Mouse (Mus musculus) limb, embryonic 12.5 days (tissue): ENCODE measurements around the gene Tssc4. TPM values are rescaled to one million over a fixed set of nuclear protein-coding genes. Genes with fewer than 3 reads are reported as not detected.

ENCODE experiments used
- ATAC-seq: fragments of 200-750 bp; cut with Nextera tagmentation; 2 replicates; pipeline ENCODE4 v1.8.0; 2017; ENCODE audit warnings: low read depth, moderate TSS enrichment; ENCODE audit not compliant: insufficient number of reproducible peaks, insufficient read depth, low FRiP score, low TSS enrichment
- H3K27ac ChIP-seq: fragments of 300-500 bp; sonication (generic); 2 replicates; pipeline ENCODE4 v1.5.1; 2016; ENCODE audit warnings: mild to moderate bottlenecking, moderate library complexity
- H3K27me3 ChIP-seq: fragments of 300-500 bp; sonication (generic); 2 replicates; pipeline ENCODE4 v1.6.1; 2016; ENCODE audit warnings: mild to moderate bottlenecking, moderate library complexity
- H3K36me3 ChIP-seq: fragments of 300-500 bp; sonication (generic); 2 replicates; pipeline ENCODE4 v1.6.1; 2016; ENCODE audit warnings: mild to moderate bottlenecking, moderate library complexity
- H3K4me1 ChIP-seq: fragments of 300-500 bp; sonication (generic); replicated peaks from 2 replicates; pipeline ENCODE4 v1.6.1; 2016
- H3K4me2 ChIP-seq: fragments of 300-500 bp; sonication (generic); 2 replicates; pipeline ENCODE4 v1.6.1; 2016; ENCODE audit warnings: mild to moderate bottlenecking, moderate library complexity
- H3K4me3 ChIP-seq: fragments of 300-500 bp; sonication (generic); replicated peaks from 2 replicates; pipeline ENCODE4 v1.5.1; 2016; ENCODE audit warnings: mild to moderate bottlenecking
- H3K9ac ChIP-seq: fragments of 300-500 bp; sonication (generic); replicated peaks from 2 replicates; pipeline ENCODE4 v1.6.1; 2016; ENCODE audit warnings: mild to moderate bottlenecking, moderate library complexity
- H3K9me3 ChIP-seq: fragments of 300-500 bp; sonication (generic); 2 replicates; pipeline ENCODE4 v1.6.1; 2016; ENCODE audit warnings: mild to moderate bottlenecking, moderate library complexity
- WGBS: fragments of 180-500 bp; shearing (Covaris S2); methylation state at CpG from one replicate; pipeline ENCODE4 v1.1.7; 2016; 5-methylcytosine and 5-hydroxymethylcytosine counted together
- polyA plus RNA-seq: library from polyadenylated mRNA; unstranded; fragments of >200 nt; fragmentation: Nextera tagmentation; extraction: Ambion mirVana; gene quantifications from 2 replicates; pipeline ENCODE4 v1.2.1, GENCODE M21; 2016

Gene Tssc4
- polyA plus RNA-seq, 1 experiment from 2014 or later: 116 TPM

DNA sequence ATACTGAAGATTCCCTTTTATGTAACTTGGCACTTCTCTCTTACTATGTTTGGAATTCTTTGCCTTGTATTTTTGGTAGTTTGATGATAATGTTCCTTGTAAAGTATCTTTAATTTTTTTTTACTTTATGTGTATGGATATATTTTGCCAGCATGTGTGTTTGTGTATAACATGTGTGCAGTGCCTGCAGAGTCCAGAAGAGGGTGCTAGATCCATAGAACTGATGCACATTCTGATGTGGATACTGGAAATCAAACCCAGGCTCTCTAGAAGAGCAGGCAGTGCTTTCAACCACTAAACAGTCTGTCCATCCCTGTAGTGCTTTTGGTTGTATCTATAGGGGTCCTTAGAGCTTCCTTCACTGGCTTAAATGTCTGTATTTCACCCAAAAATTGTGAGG lies 45.7 kb downstream of the Tssc4 start:
- ATAC-seq: no peak
- Histone ChIP-seq H3K9ac (no peak overlapping the region), H3K9me3 (peaks cover 3% of the 10 kb centered on the region; the same call in 1 of the 2 replicates), H3K4me3 (no peak overlapping the region), H3K36me3 (no peaks in the 10 kb centered on the region), H3K4me1 (peaks cover 14% of the 10 kb centered on the region), H3K27ac (no peak overlapping the region), H3K27me3 (peaks cover 9% of the 10 kb centered on the region), H3K4me2 (no peak overlapping the region)

DNA sequence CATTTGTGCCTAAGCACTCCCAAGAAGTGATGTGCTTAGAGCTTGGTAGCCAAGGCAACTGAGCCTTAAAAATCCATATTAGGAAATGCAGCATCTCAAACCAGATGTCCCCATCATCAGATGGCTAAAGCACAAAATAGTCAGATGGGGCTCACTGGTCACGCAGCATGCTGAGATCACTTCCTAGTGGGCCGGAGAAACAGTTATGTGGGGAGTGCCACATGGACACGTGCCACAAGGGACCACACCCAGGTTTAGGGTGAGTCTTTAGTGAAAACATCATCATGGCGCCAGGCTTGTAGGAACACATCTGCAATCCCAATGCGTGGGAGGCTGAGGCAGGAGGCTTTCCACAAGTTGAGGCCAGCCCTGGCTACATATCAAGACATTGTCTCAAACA lies 47.5 kb downstream of the Tssc4 start:
- H3K27ac ChIP-seq: no peak overlapping the region
- no peak overlapping the region for H3K4me2 ChIP-seq
- H3K4me3 ChIP-seq: no peak overlapping the region
- no peak overlapping the region for H3K9ac ChIP-seq
- H3K36me3 ChIP-seq: no peaks in the 10 kb centered on the region
- peaks cover 21% of the 10 kb centered on the region for H3K4me1 ChIP-seq
- no peak for ATAC-seq
- H3K27me3 ChIP-seq: peaks cover 2% of the 10 kb centered on the region; the same call in 1 of the 2 replicates
- peaks cover 3% of the 10 kb centered on the region; the same call in 1 of the 2 replicates for H3K9me3 ChIP-seq
- WGBS: 80% methylated on average over 5 of the region's 5 CpGs

DNA sequence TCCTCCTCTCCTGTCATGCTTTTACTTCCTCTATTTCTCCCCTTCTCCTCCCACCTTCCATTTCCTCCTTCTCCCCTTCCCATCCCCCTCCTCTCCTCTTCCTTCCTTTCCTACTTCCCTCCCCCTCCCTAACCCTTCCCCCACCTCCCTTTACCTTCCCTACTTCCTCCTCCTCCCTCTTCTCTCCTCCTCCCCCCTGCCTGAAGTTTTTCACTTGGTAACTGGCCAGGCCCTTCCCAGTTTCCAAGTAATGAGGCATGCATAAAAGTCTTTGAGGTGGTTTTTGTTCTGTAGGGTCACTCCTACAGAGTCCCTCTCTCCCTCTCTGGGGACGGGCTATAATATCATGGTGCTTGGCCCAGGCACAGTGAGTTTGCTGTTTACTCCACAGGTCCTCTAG lies 50.4 kb downstream of the Tssc4 start:
- H3K9ac ChIP-seq: no peak overlapping the region
- peaks cover 3% of the 10 kb centered on the region; the same call in 1 of the 2 replicates for H3K9me3 ChIP-seq
- no peak for ATAC-seq
- no peak overlapping the region for H3K4me2 ChIP-seq
- H3K36me3 ChIP-seq: no peaks in the 10 kb centered on the region
- no peaks in the 10 kb centered on the region for H3K27me3 ChIP-seq
- H3K4me1 ChIP-seq: peaks cover 41% of the 10 kb centered on the region
- 36% methylated on average over 1 of the region's 1 CpGs for WGBS
- H3K4me3 ChIP-seq: no peak overlapping the region
- peak overlapping the region; percentile 66 for H3K27ac ChIP-seq

DNA sequence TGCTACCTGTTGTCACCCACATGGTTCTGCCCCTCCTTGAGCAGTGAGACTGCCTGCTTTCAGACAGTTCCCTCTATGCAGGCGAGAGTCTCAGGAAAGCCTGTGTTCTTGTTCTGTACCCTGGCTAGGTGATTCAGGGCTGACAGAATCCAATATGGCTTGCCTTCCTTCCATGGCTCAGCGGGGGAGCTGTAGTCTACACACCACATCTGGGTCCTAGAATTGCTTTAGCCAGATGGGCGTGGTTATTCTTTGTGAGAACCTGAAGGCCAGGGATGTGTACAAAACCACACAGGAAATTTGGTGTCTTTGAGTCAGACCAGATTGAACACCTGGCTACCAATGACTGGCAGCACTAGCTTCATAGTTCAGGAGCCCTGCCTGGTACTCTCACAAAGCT lies 50.8 kb downstream of the Tssc4 start:
- H3K27ac ChIP-seq: peak overlapping the region; percentile 66
- no peak for ATAC-seq
- peaks cover 45% of the 10 kb centered on the region for H3K4me1 ChIP-seq
- peaks cover 1% of the 10 kb centered on the region; the same call in 1 of the 2 replicates for H3K9me3 ChIP-seq
- 69% methylated on average over 3 of the region's 3 CpGs for WGBS
- H3K9ac ChIP-seq: no peak overlapping the region
- H3K4me2 ChIP-seq: no peak overlapping the region
- H3K36me3 ChIP-seq: no peaks in the 10 kb centered on the region
- H3K27me3 ChIP-seq: no peaks in the 10 kb centered on the region
- no peak overlapping the region for H3K4me3 ChIP-seq

Other genes starting within 250 kb of the Tssc4 start
- 0.41 and 1.3 TPM in 2 replicates for gene Th, start 138.1 kb upstream of the Tssc4 start, polyA plus RNA-seq
- gene Ascl2, start 100.0 kb upstream of the Tssc4 start, polyA plus RNA-seq: 0.42 and 1.1 TPM in 2 replicates
- 2.2 and 2.8 TPM in 2 replicates for gene Tspan32, start 64.2 kb upstream of the Tssc4 start, polyA plus RNA-seq
- 331 and 337 TPM in 2 replicates for gene Cd81, start 16.5 kb upstream of the Tssc4 start, polyA plus RNA-seq
- 6.2 and 8.8 TPM in 2 replicates for gene Trpm5, start 25.4 kb downstream of the Tssc4 start, polyA plus RNA-seq
- gene Kcnq1, start 37.1 kb downstream of the Tssc4 start, polyA plus RNA-seq: 0.94 and 1.8 TPM in 2 replicates